9 mouse cellular contexts compared by ENCODE assay signal in genomic region chr11:85830901-85831341, GRCm38 (mm10). TPM values are rescaled to one million over a fixed set of nuclear protein-coding genes. Genes with fewer than 3 reads are reported as not detected.
DNase-seq lines count a peak whose midpoint lies in the region; ATAC-seq and TF ChIP-seq lines count a peak whose summit lies in the region.
"Had no signal": no experiment of that assay in that cellular context is flagged by ENCODE, and none has a peak within 500 bp of the region (broad histone marks: within the 10 kb centered on the region; RNA-seq: fewer than 3 reads in every experiment).

No protein-coding gene starts in this region.

- ATAC-seq in midbrain, embryonic 11.5 days (ENCODE audit: low FRiP score) = no peak
- no peak for ATAC-seq in midbrain, embryonic 15.5 days (replicated peaks)
- no peak for ATAC-seq in stomach, postnatal 0 days (ENCODE audit: low FRiP score, low TSS enrichment)
- no peak for ATAC-seq in erythroid progenitor cell, adult 5-6 weeks (replicated peaks; ENCODE audit: low FRiP score, poor library complexity, severe bottlenecking)

- H3K27ac ChIP-seq in midbrain, embryonic 11.5 days (ENCODE audit: low read depth, low read length) = no peak overlapping the region
- H3K27ac ChIP-seq in midbrain, embryonic 15.5 days = no peak overlapping the region
- peak overlapping the region; percentile 90 for H3K27ac ChIP-seq in limb, embryonic 10.5 days
- H3K27ac ChIP-seq in stomach, postnatal 0 days (replicated peaks) = no peak overlapping the region
- H3K27ac ChIP-seq: macrophage had no signal

- TF ChIP-seq CTCF in stomach, postnatal 0 days (IDR thresholded peaks at IDR 0.05; ENCODE audit: low read depth) = peak; percentile 60

- H3K4me1 ChIP-seq in midbrain, embryonic 11.5 days (ENCODE audit: control insufficient read depth, insufficient read depth, low read length) = peaks cover 32% of the 10 kb centered on the region
- H3K4me1 ChIP-seq in midbrain, embryonic 15.5 days = peaks cover 30% of the 10 kb centered on the region
- peaks cover 87% of the 10 kb centered on the region for H3K4me1 ChIP-seq in limb, embryonic 10.5 days
- peaks cover 8% of the 10 kb centered on the region; the same call in 1 of the 2 replicates for H3K4me1 ChIP-seq in stomach, postnatal 0 days (replicated peaks; ENCODE audit: control insufficient read depth, insufficient read depth)

- no peak for TF ChIP-seq EP300 in stomach, postnatal 0 days (optimal IDR thresholded peaks at IDR 0.05)

- H3K4me2 ChIP-seq in midbrain, embryonic 11.5 days = no peak overlapping the region
- no peak overlapping the region for H3K4me2 ChIP-seq in midbrain, embryonic 15.5 days
- peak overlapping the region; percentile 36 for H3K4me2 ChIP-seq in stomach, postnatal 0 days (replicated peaks; ENCODE audit: low read depth)

- H3K36me3 ChIP-seq in midbrain, embryonic 11.5 days (ENCODE audit: control insufficient read depth, insufficient read depth, low read length) = no peaks in the 10 kb centered on the region
- no peaks in the 10 kb centered on the region for H3K36me3 ChIP-seq in midbrain, embryonic 15.5 days (replicated peaks)
- peaks cover 4% of the 10 kb centered on the region for H3K36me3 ChIP-seq in limb, embryonic 10.5 days
- no peaks in the 10 kb centered on the region for H3K36me3 ChIP-seq in stomach, postnatal 0 days (ENCODE audit: control insufficient read depth, insufficient read depth, low read length)

- H3K27me3 ChIP-seq in midbrain, embryonic 11.5 days (ENCODE audit: control insufficient read depth, insufficient read depth, low read length) = peaks cover 99% of the 10 kb centered on the region
- peaks cover 79% of the 10 kb centered on the region for H3K27me3 ChIP-seq in midbrain, embryonic 15.5 days (replicated peaks)
- H3K27me3 ChIP-seq in limb, embryonic 10.5 days (ENCODE audit: low read depth, poor library complexity, severe bottlenecking) = peaks cover 97% of the 10 kb centered on the region
- H3K27me3 ChIP-seq in stomach, postnatal 0 days (ENCODE audit: control insufficient read depth, insufficient read depth, low read length) = no peaks in the 10 kb centered on the region

- no peak overlapping the region for H3K9ac ChIP-seq in midbrain, embryonic 11.5 days (ENCODE audit: low read length)
- H3K9ac ChIP-seq in midbrain, embryonic 15.5 days = no peak overlapping the region
- H3K9ac ChIP-seq in stomach, postnatal 0 days (ENCODE audit: low read length) = no peak overlapping the region

- DNase-seq in adrenal gland, adult (ENCODE audit: inconsistent age in 2 of 2, low spot score in 1 of 2) = peak; percentile 44 to 79
- no peak for DNase-seq in adrenal gland, postnatal 25 days
- peak; percentile 96 for DNase-seq in midbrain, embryonic 11.5 days (ENCODE audit: low spot score, missing footprints)
- DNase-seq in limb, embryonic 10.5 days (ENCODE audit: low spot score) = peak; percentile 73
- no peak for DNase-seq in stomach, postnatal 0 days (ENCODE audit: low spot score)
- no peak for DNase-seq in left cerebral cortex, adult 11 months (ENCODE audit: low spot score)

- H3K4me3 ChIP-seq in midbrain, embryonic 11.5 days (ENCODE audit: low read depth, low read length) = no peak overlapping the region
- no peak overlapping the region for H3K4me3 ChIP-seq in midbrain, embryonic 15.5 days
- H3K4me3 ChIP-seq in limb, embryonic 10.5 days = peak overlapping the region; percentile 70
- peak overlapping the region; percentile 60; the same call in 1 of the 2 replicates for H3K4me3 ChIP-seq in stomach, postnatal 0 days (ENCODE audit: low read depth, low read length)

- under 1% methylated on average over 17 of the region's 17 CpGs for WGBS in midbrain, embryonic 11.5 days
- 1% methylated on average over 17 of the region's 17 CpGs for WGBS in midbrain, embryonic 15.5 days
- under 1% methylated on average over 17 of the region's 17 CpGs for WGBS in limb, embryonic 10.5 days
- WGBS in stomach, postnatal 0 days = 34% methylated on average over 17 of the region's 17 CpGs

- no peaks in the 10 kb centered on the region for H3K9me3 ChIP-seq in midbrain, embryonic 11.5 days (ENCODE audit: control insufficient read depth, low read length)
- no peaks in the 10 kb centered on the region for H3K9me3 ChIP-seq in midbrain, embryonic 15.5 days
- no peaks in the 10 kb centered on the region for H3K9me3 ChIP-seq in limb, embryonic 10.5 days (replicated peaks)
- no peaks in the 10 kb centered on the region for H3K9me3 ChIP-seq in stomach, postnatal 0 days (ENCODE audit: control insufficient read depth, low read length)

RNA-seq across cellular contexts. Expression of gene Tbx2, which starts 1.4 kb away (rescaled TPM):
- total RNA-seq in adrenal gland, postnatal 25 days (2021) = 25.6 and 27.5 TPM in 2 replicates
- 0.32 and 0.79 TPM in 2 replicates for polyA plus RNA-seq in midbrain, embryonic 11.5 days (2014; fragmentation: Nextera tagmentation; extraction: Ambion mirVana)
- polyA plus RNA-seq in midbrain, embryonic 15.5 days (2015; fragmentation: Nextera tagmentation; extraction: Ambion mirVana) = 1.0 TPM in 2 replicates
- polyA plus RNA-seq in limb, embryonic 10.5 days (2016; fragmentation: Nextera tagmentation; extraction: Ambion mirVana) = 4.0 and 5.3 TPM in 2 replicates
- polyA plus RNA-seq in stomach, postnatal 0 days (2015; fragmentation: Nextera tagmentation; extraction: Ambion mirVana) = 5.2 and 6.9 TPM in 2 replicates
- total RNA-seq in erythroid progenitor cell, adult 5-6 weeks (2015; ENCODE audit: low replicate concordance) = 1.1 TPM in 1 of 2 replicates, not detected in the other
- total RNA-seq in erythroid progenitor cell, adult 5-6 weeks (2017; ENCODE audit: low replicate concordance) = 1.4 TPM in 1 of 2 replicates, not detected in the other
- polyA plus RNA-seq: macrophage had no signal

RNA-seq across cellular contexts. Expression of gene Gm11444, which starts 19.2 kb away (rescaled TPM):
- total RNA-seq in adrenal gland, postnatal 25 days (2021) = not detected in 2 replicates
- not detected in 2 replicates for polyA plus RNA-seq in midbrain, embryonic 11.5 days (2014; fragmentation: Nextera tagmentation; extraction: Ambion mirVana)
- not detected in 2 replicates for polyA plus RNA-seq in midbrain, embryonic 15.5 days (2015; fragmentation: Nextera tagmentation; extraction: Ambion mirVana)
- polyA plus RNA-seq in limb, embryonic 10.5 days (2016; fragmentation: Nextera tagmentation; extraction: Ambion mirVana) = not detected in 2 replicates
- polyA plus RNA-seq in stomach, postnatal 0 days (2015; fragmentation: Nextera tagmentation; extraction: Ambion mirVana) = 0.18 TPM in 1 of 2 replicates, not detected in the other
- total RNA-seq in erythroid progenitor cell, adult 5-6 weeks (2015; ENCODE audit: low replicate concordance) = not detected in 2 replicates
- not detected in 2 replicates for total RNA-seq in erythroid progenitor cell, adult 5-6 weeks (2017; ENCODE audit: low replicate concordance)
- polyA plus RNA-seq: macrophage had no signal

RNA-seq across cellular contexts. Expression of gene Tbx4, which starts 55.3 kb away (rescaled TPM):
- not detected in 2 replicates for total RNA-seq in adrenal gland, postnatal 25 days (2021)
- polyA plus RNA-seq in midbrain, embryonic 11.5 days (2014; fragmentation: Nextera tagmentation; extraction: Ambion mirVana) = 0.04 and 0.19 TPM in 2 replicates
- 0.34 and 0.46 TPM in 2 replicates for polyA plus RNA-seq in midbrain, embryonic 15.5 days (2015; fragmentation: Nextera tagmentation; extraction: Ambion mirVana)
- polyA plus RNA-seq in limb, embryonic 10.5 days (2016; fragmentation: Nextera tagmentation; extraction: Ambion mirVana) = 23.5 and 49.0 TPM in 2 replicates
- 0.04 and 0.05 TPM in 2 replicates for polyA plus RNA-seq in stomach, postnatal 0 days (2015; fragmentation: Nextera tagmentation; extraction: Ambion mirVana)
- not detected in 2 replicates for total RNA-seq in erythroid progenitor cell, adult 5-6 weeks (2015; ENCODE audit: low replicate concordance)
- total RNA-seq in erythroid progenitor cell, adult 5-6 weeks (2017; ENCODE audit: low replicate concordance) = not detected in 2 replicates
- polyA plus RNA-seq: macrophage had no signal

Comparison
In these comparisons a context has a peak if more than half of its experiments do, and no peak if none do; other contexts are left out.
1. DNase-seq: peak in adrenal gland, adult (2 of 2), midbrain, embryonic 11.5 days (single experiment) and limb, embryonic 10.5 days (single experiment); none in adrenal gland, postnatal 25 days (single experiment), stomach, postnatal 0 days (single experiment) and left cerebral cortex, adult 11 months (single experiment).
2. H3K4me3 ChIP-seq: peak in limb, embryonic 10.5 days (single experiment) and stomach, postnatal 0 days (single experiment); none in midbrain, embryonic 11.5 days (single experiment) and midbrain, embryonic 15.5 days (single experiment).
3. RNA of gene Tbx4, which starts 55.3 kb away (polyA plus RNA-seq): 23.5 to 49.0 TPM in limb, embryonic 10.5 days; 0.34 to 0.46 TPM in midbrain, embryonic 15.5 days, 0.04 to 0.05 TPM in stomach, postnatal 0 days and 0.04 to 0.19 TPM in midbrain, embryonic 11.5 days; every median in the first group is over 10 times any median in the second.